ENCODE assay signal across 8 mouse cellular contexts in genomic region chr4:82513426-82513750, GRCm38 (mm10).
A peak's percentile ranks its signal among the peaks of the same experiment; 100 is the strongest.
DNase-seq lines count a peak whose midpoint lies in the region; ATAC-seq and TF ChIP-seq lines count a peak whose summit lies in the region.

No protein-coding gene starts in this region.

- H3K4me3 ChIP-seq in heart, embryonic 15.5 days: peak overlapping the region; percentile 58
- peak overlapping the region; percentile 27; the same call in 1 of the 2 replicates for H3K4me3 ChIP-seq in G1E (ENCODE audit: low read depth, low read length)
- peak overlapping the region; percentile 61 for H3K4me3 ChIP-seq in hindbrain, embryonic 10.5 days
- H3K4me3 ChIP-seq in liver, postnatal 0 days (ENCODE audit: low read depth, low read length): peak overlapping the region; percentile 50

- no peak for ATAC-seq in heart, embryonic 15.5 days (replicated peaks; ENCODE audit: insufficient number of reproducible peaks, insufficient read depth, low FRiP score, low read depth)
- ATAC-seq in G1E (ENCODE audit: extremely low read depth, insufficient number of reproducible peaks, low FRiP score, poor library complexity, severe bottlenecking): no peak
- peak; percentile 35; the same call in 1 of the 2 replicates for ATAC-seq in liver, postnatal 0 days
- ATAC-seq in monocyte, adult 5-6 weeks (replicated peaks; ENCODE audit: insufficient number of reproducible peaks, low FRiP score, low TSS enrichment, poor library complexity, severe bottlenecking): no peak

- no peak for TF ChIP-seq EP300 in liver, postnatal 0 days (IDR thresholded peaks at IDR 0.05; ENCODE audit: low read depth)

- H3K9me3 ChIP-seq in heart, embryonic 15.5 days (replicated peaks): no peaks in the 10 kb centered on the region
- H3K9me3 ChIP-seq in G1E (replicated peaks): peaks cover 22% of the 10 kb centered on the region
- H3K9me3 ChIP-seq in hindbrain, embryonic 10.5 days: no peaks in the 10 kb centered on the region
- H3K9me3 ChIP-seq in liver, postnatal 0 days (ENCODE audit: low read length): no peaks in the 10 kb centered on the region

- peak overlapping the region; percentile 97 for H3K27ac ChIP-seq in heart, embryonic 15.5 days
- H3K27ac ChIP-seq in hindbrain, embryonic 10.5 days: peak overlapping the region; percentile 93
- peak overlapping the region; percentile 75 for H3K27ac ChIP-seq in liver, postnatal 0 days (ENCODE audit: low read depth)

- intact Hi-C loops in left cerebral cortex, postnatal 14 days (cut with DNase I): loop anchor here (2.0 to 5.0 kb wide), 2 partner anchors 23 to 74 kb away; no protein-coding TSS in a partner anchor

- WGBS in heart, embryonic 15.5 days: 2% methylated on average over 14 of the region's 14 CpGs
- 2% methylated on average over 14 of the region's 14 CpGs for WGBS in hindbrain, embryonic 10.5 days
- WGBS in liver, postnatal 0 days (ENCODE audit: insufficient replicate concordance): 3% methylated on average over 14 of the region's 14 CpGs

- peaks cover 24% of the 10 kb centered on the region for H3K4me1 ChIP-seq in heart, embryonic 15.5 days (replicated peaks)
- H3K4me1 ChIP-seq in G1E (ENCODE audit: insufficient read depth, low read depth, low read length): no peaks in the 10 kb centered on the region
- peaks cover 54% of the 10 kb centered on the region for H3K4me1 ChIP-seq in hindbrain, embryonic 10.5 days (replicated peaks)
- H3K4me1 ChIP-seq in liver, postnatal 0 days (ENCODE audit: insufficient read depth): peaks cover 7% of the 10 kb centered on the region; the same call in 1 of the 2 replicates

- no peak for DNase-seq in heart, adult 18-20 months
- DNase-seq in G1E (ENCODE audit: low spot score): no peak
- no peak for DNase-seq in hindbrain, embryonic 10.5 days (ENCODE audit: low spot score)
- no peak for DNase-seq in liver, postnatal 0 days
- DNase-seq in urinary bladder, postnatal 25 days (ENCODE audit: low spot score): no peak
- DNase-seq in left cerebral cortex, postnatal 14 days (ENCODE audit: low spot score in 2 of 2): no peak

- peak overlapping the region; percentile 87 for H3K4me2 ChIP-seq in heart, embryonic 15.5 days
- peak overlapping the region; percentile 80 for H3K4me2 ChIP-seq in liver, postnatal 0 days (ENCODE audit: low read depth, low read length)

- no peaks in the 10 kb centered on the region for H3K36me3 ChIP-seq in heart, embryonic 15.5 days
- H3K36me3 ChIP-seq in G1E (replicated peaks): no peaks in the 10 kb centered on the region
- no peaks in the 10 kb centered on the region for H3K36me3 ChIP-seq in hindbrain, embryonic 10.5 days
- H3K36me3 ChIP-seq in liver, postnatal 0 days (replicated peaks; ENCODE audit: insufficient read depth, low read length): no peaks in the 10 kb centered on the region

- H3K9ac ChIP-seq in heart, embryonic 15.5 days: peak overlapping the region; percentile 50
- peak overlapping the region; percentile 58; the same call in 1 of the 2 replicates for H3K9ac ChIP-seq in liver, postnatal 0 days (replicated peaks)

- H3K27me3 ChIP-seq in heart, embryonic 15.5 days: no peaks in the 10 kb centered on the region
- H3K27me3 ChIP-seq in G1E (ENCODE audit: insufficient read depth, low read length): no peaks in the 10 kb centered on the region
- H3K27me3 ChIP-seq in hindbrain, embryonic 10.5 days (ENCODE audit: insufficient read depth, poor library complexity, severe bottlenecking): peaks cover 32% of the 10 kb centered on the region; the same call in 1 of the 2 replicates
- H3K27me3 ChIP-seq in liver, postnatal 0 days (ENCODE audit: insufficient read depth, low read length): peaks cover 14% of the 10 kb centered on the region

- no peak for TF ChIP-seq CTCF in G1E (IDR thresholded peaks at IDR 0.05; ENCODE audit: low read depth, low read length)
- no peak for TF ChIP-seq CTCF in liver, postnatal 0 days (IDR thresholded peaks at IDR 0.05; ENCODE audit: low read depth)
